Mouse (Mus musculus) gastrocnemius, postnatal 4 days (tissue): ENCODE results near the gene Srsf4. TPM values are rescaled to one million over a fixed set of nuclear protein-coding genes. Genes with fewer than 3 reads are reported as not detected.

Source experiments
- DNase-seq, 2 experiments: peaks; one replicate each; pipeline ENCODE4 v3.0.0; 2021 to 2022; ENCODE audit warnings: low spot score in 2 of 2, mixed read lengths in 2 of 2
- total RNA-seq, 2 experiments: library from RNA; stranded (reverse); gene quantifications; 2 replicates each; pipeline ENCODE4 v1.2.3; 2021

The Srsf4 gene
- total RNA-seq, 2 experiments from 2014 or later, result 64.3 to 69.4 TPM

DNA sequence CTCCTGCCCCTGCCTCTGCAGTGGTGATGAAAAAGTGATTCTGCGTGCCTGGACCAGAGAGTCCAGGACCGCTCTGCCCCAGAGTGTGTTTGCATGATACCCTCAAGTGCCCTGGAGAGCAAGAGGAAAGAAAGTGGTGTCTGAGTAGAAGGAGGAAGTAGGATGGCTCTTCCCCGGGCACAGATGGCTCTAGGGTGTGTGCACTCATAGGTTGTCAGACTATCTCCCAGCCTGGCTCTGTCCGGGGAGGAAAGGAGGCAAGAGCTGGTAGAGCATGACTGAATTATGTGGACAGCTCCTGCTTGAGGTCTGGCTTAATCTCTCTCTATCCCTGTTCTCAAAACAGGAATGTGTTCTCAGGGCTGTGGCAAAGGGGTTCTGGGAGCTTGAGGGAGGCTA, 12.1 kb upstream of the Srsf4 start:
- DNase-seq, result no peak

DNA sequence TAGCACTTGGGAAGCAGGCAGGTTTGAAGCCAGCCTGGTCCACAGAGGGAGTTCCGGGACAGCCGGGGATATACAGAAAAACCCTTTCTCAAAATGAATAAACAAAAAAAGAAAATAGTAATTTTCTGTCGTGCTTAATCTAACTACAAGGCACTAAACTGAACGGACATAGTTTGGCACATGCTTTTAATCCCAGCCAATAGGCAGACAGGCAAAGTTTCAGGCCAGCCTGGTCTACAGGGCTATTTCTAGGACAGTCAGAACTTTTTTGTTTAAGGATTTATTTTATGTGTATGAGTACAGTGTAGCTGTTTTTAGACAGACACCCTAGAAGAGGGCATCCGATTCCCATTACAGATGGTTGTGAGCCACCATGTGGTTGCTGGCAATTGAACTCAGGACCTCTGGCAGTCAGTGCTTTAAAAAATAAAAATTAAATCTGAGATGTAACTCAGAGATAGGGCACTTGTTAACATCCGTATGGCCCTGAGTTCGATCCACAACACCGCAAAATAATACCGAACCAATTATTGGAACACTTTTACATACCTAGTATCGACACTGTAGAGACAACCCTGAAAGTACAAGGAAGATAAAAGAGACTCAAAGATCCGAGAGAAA, 635 bp upstream of the Srsf4 start:
- DNase-seq, result no peak

- no peak for DNase-seq
Observed at GRCm38 (mm10) chr4:131874169-131874536, 736 bp downstream of the Srsf4 start.

DNA sequence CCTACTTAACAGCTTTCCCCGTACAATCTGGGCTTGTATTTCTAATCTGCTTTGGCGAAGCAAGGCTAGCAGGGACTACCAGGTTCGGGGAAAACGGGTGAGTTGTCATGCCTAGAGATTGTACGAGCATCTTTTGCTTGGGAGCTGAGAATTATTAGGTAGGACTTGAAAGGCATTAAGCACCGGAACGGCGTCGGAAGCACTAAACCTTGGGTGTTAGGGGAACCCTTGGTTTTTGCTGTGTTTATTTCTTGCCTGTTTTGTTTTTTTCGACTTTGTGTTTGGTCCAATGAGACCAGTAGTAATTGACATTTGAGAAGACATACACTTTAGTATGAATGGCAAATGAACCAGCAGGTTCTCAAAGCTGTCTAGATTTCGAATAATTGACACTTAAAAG, 1.1 kb downstream of the Srsf4 start:
- DNase-seq, result no peak

- no peak for DNase-seq
Observed at GRCm38 (mm10) chr4:131875242-131875641, 1.8 kb downstream of the Srsf4 start.

DNA sequence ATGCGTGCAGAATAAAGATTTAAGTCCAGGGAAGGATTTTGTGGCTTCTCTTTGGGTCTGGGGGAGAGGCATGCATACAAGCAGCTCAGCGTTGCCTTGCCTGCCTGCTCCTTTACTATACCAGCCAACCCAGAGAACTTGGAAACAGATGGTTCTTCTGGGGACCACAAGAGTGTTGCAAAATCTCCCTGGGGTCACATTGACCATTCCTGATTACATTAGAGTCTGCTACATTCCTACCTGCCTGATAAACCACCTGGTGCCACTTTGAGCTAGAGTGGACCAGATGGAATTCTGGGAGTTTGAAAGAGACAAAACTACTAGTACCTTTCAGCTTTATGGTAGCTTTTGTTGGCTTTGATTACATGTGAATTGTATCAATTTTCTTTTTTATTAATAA, 3.4 kb downstream of the Srsf4 start:
- DNase-seq, result no peak

GRCm38 (mm10) chr4:131879692-131880091, 6.3 kb downstream of the Srsf4 start:
- DNase-seq, result no peak

- no peak for DNase-seq
Observed at GRCm38 (mm10) chr4:131881306-131881705, 7.9 kb downstream of the Srsf4 start.

- DNase-seq, result no peak
Observed at GRCm38 (mm10) chr4:131883571-131883970, 10.2 kb downstream of the Srsf4 start.

GRCm38 (mm10) chr4:131885376-131885775, 12.0 kb downstream of the Srsf4 start:
- no peak for DNase-seq

GRCm38 (mm10) chr4:131888564-131888963, 15.1 kb downstream of the Srsf4 start:
- no peak for DNase-seq

DNA sequence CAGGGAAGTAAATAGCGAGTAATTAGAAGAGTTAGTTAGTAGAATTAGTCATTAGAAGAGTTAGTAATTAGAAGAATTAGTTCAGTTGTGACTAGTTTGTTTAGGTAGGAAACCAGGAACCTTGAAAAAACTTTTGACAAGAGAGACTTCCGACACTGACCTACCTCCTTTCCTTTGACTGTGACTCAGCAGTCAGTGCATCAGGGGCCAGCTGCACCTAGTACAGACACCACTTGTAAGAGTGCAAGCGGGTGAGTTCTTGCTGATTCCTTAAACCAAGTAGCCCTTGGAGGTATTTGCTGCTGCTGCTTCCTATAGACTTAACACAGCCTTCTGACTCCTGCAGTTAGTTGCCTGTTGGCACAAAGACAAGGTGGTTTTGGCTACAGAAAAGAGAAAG, 17.3 kb downstream of the Srsf4 start:
- no peak for DNase-seq

GRCm38 (mm10) chr4:131897109-131897508, 23.7 kb downstream of the Srsf4 start:
- DNase-seq, result no peak

GRCm38 (mm10) chr4:131897787-131898186, 24.4 kb downstream of the Srsf4 start:
- no peak for DNase-seq

- DNase-seq, result no peak
Observed at GRCm38 (mm10) chr4:131898503-131899179, 25.2 kb downstream of the Srsf4 start.

DNA sequence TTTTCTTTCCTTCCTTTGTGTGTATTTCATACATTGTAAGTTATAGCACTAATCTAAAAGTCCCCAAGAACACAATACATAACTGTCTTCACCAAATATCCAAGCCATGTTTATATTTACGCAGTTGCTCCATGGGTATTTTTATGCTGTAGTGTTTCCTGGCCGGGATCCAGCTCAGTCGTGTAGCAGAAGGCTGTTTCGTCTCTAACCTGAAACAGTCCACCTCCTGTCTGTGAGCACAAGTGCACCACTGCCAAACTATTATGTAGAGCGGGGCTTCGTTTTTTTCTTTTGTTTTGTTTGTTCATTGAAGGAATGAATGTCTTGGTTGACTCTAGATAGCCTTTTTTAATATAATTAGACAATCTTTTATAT, 25.8 kb downstream of the Srsf4 start:
- DNase-seq, result no peak

DNA sequence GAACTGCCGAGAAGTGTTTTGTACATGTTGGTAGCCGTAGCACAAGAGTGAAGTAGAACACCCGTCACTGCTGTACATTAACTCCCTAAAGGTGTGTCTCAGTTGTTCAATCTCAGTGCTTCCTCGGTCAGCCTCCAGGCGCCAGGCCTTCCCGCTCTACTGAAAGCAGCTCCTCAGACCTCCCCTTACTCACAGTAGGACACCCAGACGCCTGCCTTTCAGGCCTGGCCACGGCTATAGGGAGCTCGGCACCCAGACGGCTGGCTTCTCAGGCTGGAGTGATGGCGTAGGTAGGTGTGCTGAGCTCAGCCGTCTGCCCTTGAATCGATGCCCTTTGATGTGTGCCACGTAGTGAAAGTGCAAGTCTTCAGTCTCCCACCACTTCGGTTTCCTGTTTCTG, 27.7 kb downstream of the Srsf4 start:
- no peak for DNase-seq

DNA sequence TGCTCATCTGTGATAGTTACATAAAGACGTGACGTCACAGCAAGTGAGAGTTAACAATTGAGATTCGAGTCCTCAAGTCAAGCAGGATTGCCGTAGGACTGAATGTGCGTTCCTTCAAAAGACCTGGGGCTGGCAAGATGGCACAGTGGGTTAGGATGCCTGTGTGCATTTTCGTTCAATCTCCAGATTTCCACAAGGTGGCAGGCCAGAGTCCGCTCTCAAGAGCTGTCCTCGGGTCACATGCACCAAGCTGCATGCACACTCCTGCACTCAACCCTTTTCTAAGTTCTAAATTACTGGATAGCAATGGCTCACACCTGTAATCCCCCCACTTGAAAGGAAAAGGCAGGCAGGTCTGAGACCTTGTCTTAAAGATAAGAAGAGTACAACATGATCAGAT, 31.1 kb downstream of the Srsf4 start:
- DNase-seq, result peak in 1 of 2 experiments; percentile 49

DNA sequence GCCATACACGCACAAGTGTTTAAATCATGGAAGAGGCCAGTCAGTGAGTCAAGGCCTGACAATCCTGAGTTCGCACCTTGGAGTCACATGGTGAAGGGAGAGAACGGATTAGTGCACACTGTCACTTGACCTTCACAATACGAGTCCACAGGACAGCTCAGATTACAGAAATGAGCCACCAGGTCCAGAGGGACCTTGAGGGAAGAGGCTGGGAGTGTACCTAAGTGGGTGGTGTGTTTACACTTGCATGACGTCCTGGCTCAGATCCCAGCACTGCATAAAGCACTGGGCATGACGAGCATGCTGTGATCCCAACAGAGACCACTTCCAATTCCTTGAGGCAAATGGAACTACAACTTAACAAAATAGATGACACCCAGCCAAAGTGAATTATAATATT, 33.0 kb downstream of the Srsf4 start:
- no peak for DNase-seq

DNA sequence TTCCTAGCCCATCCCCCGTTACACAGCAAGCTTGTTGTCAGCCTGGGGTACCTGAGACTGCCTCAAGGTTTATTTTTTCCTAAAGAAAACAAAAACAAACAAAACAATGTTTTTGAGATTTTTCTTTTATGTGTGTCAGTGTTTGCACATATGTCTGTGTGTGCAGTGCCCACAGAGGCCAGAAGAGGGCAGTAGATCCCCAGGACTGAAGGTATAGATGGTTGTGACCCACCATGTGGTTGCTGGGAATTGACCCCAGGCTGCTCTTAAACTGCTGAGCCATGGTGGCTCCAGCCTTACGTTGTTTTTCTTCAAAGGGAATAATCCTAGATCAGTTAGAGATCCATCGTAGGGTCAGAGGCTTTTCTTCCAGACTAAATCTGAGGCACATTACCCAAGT, 34.5 kb downstream of the Srsf4 start:
- DNase-seq, result no peak

DNA sequence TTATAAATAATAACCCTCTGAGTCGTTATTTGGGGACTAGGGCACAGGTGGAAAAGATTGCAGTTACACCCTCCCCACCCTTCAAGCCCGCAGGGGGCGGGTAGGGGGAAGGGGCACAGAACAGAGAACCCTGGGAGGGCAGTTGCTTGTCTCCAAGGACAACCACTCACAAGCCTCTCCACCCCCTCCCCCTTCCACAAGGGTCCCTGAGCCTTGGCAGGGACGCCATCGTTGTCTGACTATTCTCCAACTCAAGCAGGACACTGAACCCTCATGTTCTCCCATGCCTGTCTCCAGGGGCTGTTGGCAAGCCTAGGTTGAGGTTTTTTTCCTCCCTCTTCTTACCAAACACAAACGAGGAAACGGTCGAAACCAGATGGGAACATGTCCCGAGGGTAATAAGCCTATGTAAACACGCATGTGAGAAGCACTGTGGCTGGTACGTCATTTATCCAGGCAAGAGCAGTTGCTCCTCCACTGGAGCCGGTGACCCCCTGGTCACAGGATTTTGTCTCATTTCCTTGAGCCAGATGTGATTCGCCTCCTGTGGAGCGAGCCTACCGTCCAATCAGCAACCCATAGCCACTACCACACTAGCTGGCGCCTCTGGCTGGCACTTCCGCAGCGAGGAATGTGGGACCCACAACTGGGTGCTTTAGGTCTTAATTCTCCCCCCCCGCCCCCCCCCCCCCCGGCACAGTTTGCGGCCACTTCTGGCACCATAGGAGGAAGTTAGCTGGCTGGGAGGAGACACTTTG, 37.0 kb downstream of the Srsf4 start:
- DNase-seq, result no peak

GRCm38 (mm10) chr4:131911521-131911920, 38.1 kb downstream of the Srsf4 start:
- DNase-seq, result no peak

DNA sequence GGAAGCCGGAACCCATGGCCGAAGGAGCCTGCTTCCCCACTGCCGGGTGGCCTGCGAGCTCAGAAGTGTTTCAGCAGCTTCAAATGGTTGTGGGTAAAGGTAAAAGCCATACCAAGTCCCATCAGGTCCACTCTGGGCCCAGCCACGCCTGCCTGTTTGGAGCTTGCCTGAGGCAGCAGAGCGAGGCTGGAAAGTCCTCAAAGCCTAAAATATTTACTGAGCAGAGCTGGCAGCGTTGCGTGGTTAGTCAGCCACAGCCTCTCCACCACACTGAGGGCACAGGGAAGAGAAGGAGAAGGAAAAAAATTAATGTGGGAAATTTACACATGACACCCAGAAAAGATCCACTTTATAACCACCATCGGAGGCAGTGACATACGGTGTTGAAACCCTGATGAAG, 40.1 kb downstream of the Srsf4 start:
- DNase-seq, result no peak
